Mouse (Mus musculus): Measurements from ENCODE around the gene Manea.
"Not testable (repeated sequence)": the region's sequence is repeated elsewhere in the genome, so short reads cannot be mapped to it uniquely, and the experiment has no call there.

The Manea gene

GRCm38 (mm10) chr4:26346443-26347106 is at the start of gene Manea:
Manea (minus strand) TSS chr4:26346891.
- DNase-seq: peak; percentile 77

DNA sequence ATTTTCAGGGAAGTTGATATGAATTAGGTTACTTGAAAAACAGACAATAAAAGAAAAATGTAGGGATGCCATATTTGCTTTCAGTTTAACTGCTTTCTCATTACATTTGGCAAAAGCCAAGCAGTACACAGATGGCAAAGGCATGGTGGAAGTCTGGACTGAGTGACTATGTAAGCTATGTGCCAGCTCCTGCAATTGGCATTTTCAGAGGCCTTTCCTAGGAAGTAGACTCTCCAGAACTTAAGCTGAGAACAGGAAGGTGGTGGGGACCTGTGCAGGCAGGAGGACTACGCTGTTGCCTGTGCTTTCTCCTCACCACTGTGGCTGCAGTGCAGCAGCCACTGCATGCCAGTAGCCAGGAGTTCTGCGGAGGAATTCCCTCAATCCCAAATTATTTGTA is 7.9 kb upstream of the Manea start:
- DNase-seq: no peak

- no peak for DNase-seq
Observed at GRCm38 (mm10) chr4:26353643-26354231, 7.0 kb upstream of the Manea start.

DNA sequence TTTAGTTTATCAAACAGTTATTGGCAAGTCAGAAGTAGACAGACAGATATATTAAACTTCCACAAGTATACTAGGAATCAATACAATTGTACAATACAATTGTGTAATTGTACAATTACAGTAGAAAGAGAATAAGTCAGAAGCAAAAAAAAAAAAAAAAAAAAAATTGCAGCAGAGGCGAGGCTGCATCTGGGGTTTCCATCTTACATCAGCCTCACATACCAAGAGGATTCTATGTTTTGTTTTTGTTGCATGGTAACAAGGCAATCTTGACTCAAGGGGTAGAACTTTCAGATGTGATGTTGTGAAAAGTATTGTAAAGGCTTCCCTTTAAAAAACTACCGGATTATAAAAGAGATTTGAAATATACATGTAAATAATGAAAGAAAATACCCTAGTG is 548 bp upstream of the Manea start:
- DNase-seq: no peak

GRCm38 (mm10) chr4:26345741-26346442 is 799 bp downstream of the Manea start:
- DNase-seq: no peak

GRCm38 (mm10) chr4:26345080-26345479 is 1.6 kb downstream of the Manea start:
- DNase-seq: no peak

- DNase-seq: no peak
Observed at GRCm38 (mm10) chr4:26342346-26342745, 4.3 kb downstream of the Manea start.

DNA sequence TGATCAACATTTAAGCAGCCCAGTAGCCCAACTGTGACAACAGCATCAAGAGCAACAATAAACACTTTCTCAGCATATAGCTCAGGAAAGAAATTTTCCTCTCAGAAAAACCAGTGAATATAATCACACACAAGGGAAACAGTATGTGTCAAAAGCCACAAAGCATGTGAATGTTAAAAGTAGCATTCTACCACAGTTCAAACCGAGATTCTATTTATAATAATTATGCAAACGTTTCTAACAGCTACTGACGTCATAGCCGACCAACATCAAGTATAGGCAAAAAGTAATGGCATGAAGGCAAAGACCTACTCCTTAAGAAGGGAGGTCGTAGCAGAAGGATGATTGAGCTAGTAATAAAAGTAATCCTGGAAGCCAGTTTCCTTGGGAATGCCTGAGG is 8.1 kb downstream of the Manea start:
- no peak for DNase-seq

DNA sequence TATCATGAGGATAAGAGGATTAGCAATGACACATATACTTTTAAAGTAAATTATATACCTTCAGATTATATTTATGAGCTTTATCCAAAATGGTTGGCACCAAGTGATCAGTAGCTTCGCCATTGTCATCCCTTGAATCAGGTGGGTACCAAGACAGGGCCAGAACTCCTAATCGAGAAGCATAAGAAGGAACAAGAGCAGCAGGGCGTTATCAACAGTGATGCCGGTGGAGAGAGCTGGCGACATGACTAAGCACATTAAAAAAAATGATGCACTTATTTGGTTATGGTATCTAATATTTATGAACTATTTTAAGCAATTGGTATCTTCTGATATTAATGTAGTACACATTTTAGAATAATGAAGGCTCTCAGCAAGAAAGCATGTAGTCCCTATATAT is 10.1 kb downstream of the Manea start:
- DNase-seq: no peak

DNA sequence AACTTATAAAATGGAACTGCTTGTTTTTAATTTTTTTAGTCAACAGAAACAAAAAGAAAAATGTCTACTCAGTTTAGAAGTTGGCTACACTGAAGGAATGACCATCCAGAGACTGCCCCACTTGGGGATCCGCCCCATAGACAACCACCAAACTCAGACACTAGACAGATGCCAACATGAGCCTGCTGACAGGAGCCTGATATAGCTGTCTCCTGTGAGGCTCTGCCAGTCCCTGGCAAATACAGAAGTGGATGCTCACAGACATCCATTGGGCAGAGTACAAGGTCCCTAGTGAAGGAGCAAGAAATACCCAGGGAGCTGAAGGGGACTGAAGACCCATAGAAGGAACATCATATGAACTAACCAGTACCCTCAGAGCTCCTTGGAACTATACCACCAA is 42.0 kb downstream of the Manea start:
- DNase-seq: not testable (repeated sequence)

DNA sequence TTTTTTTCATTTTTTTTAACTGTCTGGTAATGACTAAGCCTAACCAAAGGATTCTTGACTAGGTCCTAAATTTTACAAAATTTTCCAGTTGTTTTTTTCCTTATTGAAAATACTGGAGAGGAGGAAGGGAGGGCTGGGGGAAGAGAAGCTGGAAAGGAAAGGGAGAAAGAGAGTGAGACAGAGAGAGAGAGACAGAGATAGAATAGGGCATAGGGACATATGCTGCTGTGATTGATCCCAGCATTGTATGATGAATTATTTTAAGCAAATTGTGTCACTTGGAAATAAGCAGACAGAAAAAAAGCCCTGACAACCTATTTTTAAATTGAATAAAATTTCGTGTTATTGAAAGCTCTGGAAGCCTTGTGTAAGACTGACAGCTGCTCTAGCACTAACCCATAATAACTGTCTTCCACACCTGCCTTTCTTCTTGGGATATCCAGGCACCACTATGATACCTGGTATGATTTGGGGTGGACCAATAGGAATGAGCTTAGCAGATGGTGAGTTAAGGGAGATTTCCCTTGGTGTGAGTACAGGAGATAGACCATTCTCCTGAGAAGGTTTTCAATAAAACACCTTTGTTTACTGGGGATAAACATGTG is 69.5 kb downstream of the Manea start:
- no peak for DNase-seq

GRCm38 (mm10) chr4:26276264-26276663 is 70.4 kb downstream of the Manea start:
- DNase-seq: no peak

GRCm38 (mm10) chr4:26275769-26276168 is 70.9 kb downstream of the Manea start:
- no peak for DNase-seq
